Mouse (Mus musculus): Measurements from ENCODE around the gene Pllp.

Gene Pllp

DNA sequence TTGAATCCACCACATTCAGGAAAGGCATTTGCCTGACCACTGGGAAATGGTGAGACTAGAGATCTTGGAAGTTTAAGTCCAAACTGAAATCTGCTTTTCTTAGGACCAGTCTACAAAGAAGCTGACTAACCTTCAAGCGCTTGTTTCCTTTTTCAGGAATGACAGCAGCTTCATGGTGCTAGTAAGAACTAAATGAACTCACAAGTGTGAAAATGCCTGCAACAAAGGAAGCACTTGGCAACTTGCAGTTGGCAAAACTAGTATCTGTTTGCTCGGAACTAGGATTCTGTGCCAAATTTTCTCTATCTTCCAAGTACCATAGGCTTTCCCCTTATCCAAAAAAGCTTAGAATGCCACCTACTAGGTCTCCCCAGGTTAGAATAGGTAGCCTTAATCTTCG, 49.9 kb downstream of the Pllp start:
- no peak for DNase-seq

DNA sequence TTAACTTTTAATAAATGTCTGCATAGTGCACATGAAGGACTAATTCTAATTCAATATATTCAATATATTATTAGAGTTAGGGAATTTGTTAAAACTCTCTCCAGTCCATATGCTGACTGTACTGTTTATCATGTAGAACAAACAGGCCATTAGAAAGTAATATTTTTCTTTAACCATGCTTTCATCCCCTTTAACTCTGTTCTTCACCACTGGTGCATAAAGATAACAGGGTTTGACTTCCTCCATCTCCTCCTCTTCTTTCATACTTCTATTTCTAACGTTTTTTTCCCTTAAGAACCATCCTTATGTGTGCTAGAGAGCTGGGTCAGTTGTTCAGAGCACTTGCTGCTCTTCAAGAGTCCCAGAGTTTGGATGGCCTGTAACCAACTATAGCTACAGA, 50.9 kb downstream of the Pllp start:
- DNase-seq, result no peak

DNA sequence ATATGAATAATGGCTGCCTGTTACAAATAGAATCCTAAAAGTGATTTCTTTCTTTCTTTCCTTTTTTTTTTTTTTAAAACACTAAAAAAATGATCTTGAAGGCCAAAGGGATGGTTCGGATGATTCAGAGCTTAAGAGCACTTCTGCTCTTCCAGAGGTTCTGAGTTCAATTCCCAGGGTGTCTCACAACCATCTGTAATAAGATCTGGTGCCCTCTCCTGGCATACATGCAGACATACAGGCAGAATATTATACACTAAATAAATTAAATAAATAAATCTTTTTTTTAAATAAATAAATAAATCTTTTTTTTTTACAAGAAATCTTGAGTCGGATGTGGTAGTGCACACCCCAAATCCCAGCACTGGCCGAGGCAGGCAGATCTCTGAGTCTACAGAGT, 54.1 kb downstream of the Pllp start:
- no peak for DNase-seq

DNA sequence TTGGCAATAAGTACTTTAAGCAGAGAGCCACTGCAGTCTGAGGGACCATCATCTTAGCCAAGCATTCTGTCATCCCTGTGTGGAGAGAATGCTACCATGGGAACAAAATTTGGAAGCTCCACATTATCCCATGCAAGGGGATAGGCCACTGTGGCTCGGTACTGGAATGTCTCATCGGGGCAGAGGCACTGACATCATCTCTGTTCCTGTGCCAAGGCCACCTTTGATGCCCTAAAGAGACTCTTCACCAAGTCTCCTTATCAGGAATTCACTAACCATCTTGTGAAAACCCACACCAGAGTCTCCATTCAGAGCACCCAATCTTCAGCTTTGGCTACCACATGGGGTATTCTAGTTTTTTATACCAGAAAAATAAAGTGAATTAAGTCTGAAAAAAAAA, 54.9 kb downstream of the Pllp start:
- DNase-seq, result no peak

DNA sequence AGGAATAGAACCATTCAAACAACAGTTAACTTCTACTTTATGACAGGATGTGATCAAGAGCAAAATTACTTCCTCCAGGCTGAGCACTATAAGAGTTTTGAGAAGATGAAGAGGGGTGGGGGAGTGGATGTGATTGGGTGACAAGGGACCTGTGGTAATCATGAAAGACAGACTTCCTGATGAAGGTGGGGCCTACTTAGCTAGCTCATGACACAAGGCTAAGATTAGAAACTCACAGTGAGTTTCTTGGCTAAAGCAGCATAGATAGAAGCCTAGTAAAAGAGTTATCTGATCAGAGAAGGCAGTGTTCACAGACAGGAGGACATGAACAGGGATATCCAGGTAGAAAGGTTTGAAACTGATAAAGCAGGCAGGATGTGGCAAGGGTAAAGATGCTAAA, 61.9 kb downstream of the Pllp start:
- no peak for DNase-seq

DNA sequence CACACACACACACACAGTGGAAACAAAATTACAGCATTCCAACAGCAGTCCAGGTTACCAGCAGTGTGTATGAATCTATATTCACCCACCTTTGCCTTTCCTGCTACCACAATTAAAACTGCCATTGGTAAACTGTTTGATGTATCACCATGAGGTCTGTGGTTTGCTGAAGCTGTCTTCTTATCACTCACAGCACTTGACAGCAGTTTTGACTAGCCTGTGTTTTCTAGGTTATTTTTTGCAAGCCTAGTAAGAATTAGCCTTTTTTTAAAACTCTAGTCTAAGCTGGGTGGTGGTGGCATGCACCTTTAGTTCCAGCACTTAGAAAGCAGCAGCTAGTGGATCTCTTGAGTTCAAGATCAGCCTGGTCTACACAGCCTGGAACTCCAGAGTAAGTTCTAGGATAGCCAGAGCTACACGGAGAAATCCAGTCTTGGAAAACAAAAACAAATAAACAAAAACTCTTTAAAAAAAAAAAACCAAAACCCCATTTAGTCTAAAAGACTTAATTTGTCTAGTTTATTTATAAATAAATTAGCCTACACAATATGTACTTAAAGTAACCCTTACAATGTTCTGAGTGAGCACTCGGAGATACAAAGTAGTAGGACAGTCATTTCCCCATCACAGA, 62.4 kb downstream of the Pllp start:
- no peak for DNase-seq
